Mouse (Mus musculus) MEL (cell line): Measurements from ENCODE around the gene Lyar. TPM values are rescaled to one million over a fixed set of nuclear protein-coding genes. Genes with fewer than 3 reads are reported as not detected.

Source experiments
- DNase-seq: peaks from one replicate; pipeline ENCODE4 v3.0.0; 2011; ENCODE audit warnings: low read depth, low spot score
- H3K27ac ChIP-seq: 2 replicates; pipeline ENCODE4 v1.5.1; 2012; ENCODE audit warnings: low read depth, mild to moderate bottlenecking, control low read depth, low read length, moderate library complexity; ENCODE audit not compliant: control insufficient read depth
- H3K27me3 ChIP-seq, 2 experiments: fragments of 150-350 bp in 1 of 2; sonication (generic) in 1 of 2; 2 replicates each; pipeline ENCODE4 v1.6.1; 2012; ENCODE audit warnings: low read length in 2 of 2, mild to moderate bottlenecking in 2 of 2, improper control_type of control experiment in 1 of 2, moderate library complexity in 1 of 2; ENCODE audit not compliant: insufficient read depth in 2 of 2, control insufficient read depth in 1 of 2
- H3K36me3 ChIP-seq, 2 experiments: 2 replicates each; pipeline ENCODE4 v1.6.1; 2012 to 2014; ENCODE audit warnings: low read length in 2 of 2, improper control_type of control experiment in 1 of 2, inconsistent platforms in 1 of 2, mild to moderate bottlenecking in 1 of 2; ENCODE audit not compliant: insufficient read depth in 2 of 2, control insufficient read depth in 1 of 2
- H3K4me1 ChIP-seq, 2 experiments: fragments of 150-350 bp in 1 of 2; sonication (generic) in 1 of 2; 2 replicates each; pipeline ENCODE4 v1.6.1; 2012; ENCODE audit warnings: low read length in 2 of 2, improper control_type of control experiment in 1 of 2, mild to moderate bottlenecking in 1 of 2; ENCODE audit not compliant: insufficient read depth in 2 of 2, control insufficient read depth in 1 of 2
- H3K4me3 ChIP-seq, 2 experiments: fragments of 150-350 bp in 1 of 2; sonication (generic) in 1 of 2; 2 replicates each; pipeline ENCODE4 v1.5.1; 2012; ENCODE audit warnings: low read depth in 2 of 2, low read length in 2 of 2, mild to moderate bottlenecking in 2 of 2, moderate library complexity in 2 of 2, control low read depth in 1 of 2, improper control_type of control experiment in 1 of 2; ENCODE audit not compliant: control insufficient read depth in 1 of 2, insufficient read depth in 1 of 2
- H3K79me2 ChIP-seq: 2 replicates; pipeline ENCODE4 v1.6.1; 2012; ENCODE audit warnings: mild to moderate bottlenecking, low read length, moderate library complexity; ENCODE audit not compliant: control insufficient read depth, poor library complexity, insufficient read depth
- H3K9ac ChIP-seq: 2 replicates; pipeline ENCODE4 v1.6.1; 2012; ENCODE audit warnings: low read depth, mild to moderate bottlenecking, control low read depth, low read length, moderate library complexity; ENCODE audit not compliant: control insufficient read depth, poor library complexity, severe bottlenecking
- H3K9me3 ChIP-seq: fragments of 150-350 bp; sonication (generic); replicated peaks from 2 replicates; pipeline ENCODE4 v1.6.1; 2012; ENCODE audit warnings: mild to moderate bottlenecking, low read length, improper control_type of control experiment, moderate library complexity; ENCODE audit not compliant: insufficient read depth
- BHLHE40 ChIP-seq: IDR thresholded peaks from 2 replicates; pipeline ENCODE4 v1.6.1; 2012; ENCODE audit warnings: low read depth, mild to moderate bottlenecking, inconsistent platforms, low read length, improper control_type of control experiment, borderline replicate concordance
- CTCF ChIP-seq, 3 experiments: IDR thresholded peaks in 2 of 3; conservative IDR thresholded peaks in 1 of 3; 2 replicates each; pipeline ENCODE4 v1.5.1; 2011 to 2012; ENCODE audit warnings: low read length in 3 of 3, low read depth in 2 of 3, mild to moderate bottlenecking in 2 of 3, improper control_type of control experiment in 1 of 3, inconsistent platforms in 1 of 3, mixed read lengths in 1 of 3, moderate library complexity in 1 of 3; ENCODE audit not compliant: control insufficient read depth in 1 of 3, insufficient read depth in 1 of 3, poor library complexity in 1 of 3, severe bottlenecking in 1 of 3
- MAFK ChIP-seq: IDR thresholded peaks from 2 replicates; pipeline ENCODE4 v1.6.1; 2011; ENCODE audit warnings: low read depth, mild to moderate bottlenecking, low read length, improper control_type of control experiment, borderline replicate concordance
- POLR2AphosphoS2 ChIP-seq: IDR thresholded peaks from 2 replicates; pipeline ENCODE4 v1.6.1; 2011; ENCODE audit warnings: low read length, improper control_type of control experiment
- RAD21 ChIP-seq: IDR thresholded peaks from 2 replicates; pipeline ENCODE4 v1.6.1; 2011; ENCODE audit warnings: mild to moderate bottlenecking, low read depth, low read length, improper control_type of control experiment
- SMC3 ChIP-seq: IDR thresholded peaks from 2 replicates; pipeline ENCODE4 v1.6.1; 2011; ENCODE audit warnings: low read depth, low read length, improper control_type of control experiment
- UBTF ChIP-seq: IDR thresholded peaks from 2 replicates; pipeline ENCODE4 v1.6.1; 2012; ENCODE audit warnings: low read depth, mild to moderate bottlenecking, inconsistent platforms, low read length, improper control_type of control experiment, moderate library complexity, borderline replicate concordance; ENCODE audit not compliant: insufficient read depth
- ZKSCAN1 ChIP-seq: IDR thresholded peaks from 2 replicates; pipeline ENCODE4 v1.6.1; 2012; ENCODE audit warnings: low read depth, mild to moderate bottlenecking, inconsistent platforms, low read length, improper control_type of control experiment, moderate library complexity
- polyA plus RNA-seq, 2 experiments: library from polyadenylated mRNA; stranded (reverse) in 1 of 2; unstranded in 1 of 2; fragments of >175 nt in 1 of 2; fragments of >200 nt in 1 of 2; gene quantifications; 2 replicates each; pipeline versions ENCODE4 v1.2.1 to v1.2.4; 2012; ENCODE audit warnings: low replicate concordance in 2 of 2, low read depth in 1 of 2; ENCODE audit not compliant: insufficient read length in 2 of 2, insufficient read depth in 1 of 2, missing spikeins in 1 of 2
- total RNA-seq: library from RNA; depleted of rRNA; stranded (reverse); fragments of 300-350 nt; gene quantifications from 2 replicates; pipeline ENCODE4 v1.2.3, GENCODE M21; 2012

The Lyar gene
- total and polyA plus RNA-seq, 3 experiments: 333 to 678 (median 507) TPM

GRCm38 (mm10) chr5:38219771-38220307, 431 bp upstream of the Lyar start:
- peak overlapping the region; percentile 87 for H3K9ac ChIP-seq
- DNase-seq: no peak
- H3K4me1 ChIP-seq: peaks cover 7 to 26% of the 10 kb centered on the region in 2 experiments
- peaks cover 15 to 21% of the 10 kb centered on the region in 2 experiments for H3K36me3 ChIP-seq
- H3K79me2 ChIP-seq: peaks cover 53% of the 10 kb centered on the region
- TF ChIP-seq UBTF (peak; percentile 10; the same call in 1 of the 2 replicates), BHLHE40 (no peak)
- H3K4me3 ChIP-seq: peak overlapping the region; percentile 70 to 79
- H3K9me3 ChIP-seq: no peaks in the 10 kb centered on the region
- no peaks in the 10 kb centered on the region for H3K27me3 ChIP-seq
- H3K27ac ChIP-seq: peak overlapping the region; percentile 35

DNA sequence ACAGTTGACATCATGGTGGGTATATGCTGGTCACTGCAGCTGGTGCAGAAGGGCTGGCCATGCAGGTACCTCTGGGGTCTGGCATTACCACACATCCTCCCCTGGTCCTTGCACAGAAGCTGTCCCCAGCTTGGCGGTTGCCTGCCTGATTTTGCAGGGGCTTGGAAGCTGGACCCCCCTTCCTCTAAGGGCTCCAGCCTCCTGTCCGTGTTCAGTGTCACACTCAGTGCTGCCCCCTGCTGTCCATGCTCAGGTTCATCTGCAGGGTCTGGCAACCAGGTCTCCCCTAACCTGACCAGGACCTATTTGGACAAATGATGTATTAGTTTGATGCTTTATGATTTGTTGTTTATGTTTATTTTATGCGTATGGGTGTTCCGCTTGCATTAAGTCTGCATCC, 15.2 kb downstream of the Lyar start:
- H3K4me1 ChIP-seq: no peaks in the 10 kb centered on the region
- H3K9me3 ChIP-seq: no peaks in the 10 kb centered on the region
- DNase-seq: peak; percentile 76

DNA sequence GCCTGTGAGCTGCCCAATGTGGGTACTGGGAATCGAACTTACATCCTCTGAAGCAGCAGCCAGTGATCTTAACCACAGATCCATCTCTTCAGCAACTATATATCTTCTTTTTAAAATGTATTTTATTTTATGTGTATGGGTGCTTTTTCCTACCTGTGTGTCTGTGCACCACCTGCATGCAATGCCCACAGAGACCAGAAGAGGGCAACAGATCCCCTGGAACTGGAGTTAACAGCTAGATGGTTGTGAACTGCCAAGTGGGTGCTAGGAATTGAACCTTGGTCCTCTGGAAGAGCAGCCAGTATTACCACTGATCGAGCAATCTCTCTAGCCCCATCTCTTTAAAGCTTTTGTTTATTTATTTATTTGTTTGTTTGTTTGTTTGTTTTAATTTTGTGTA, 16.4 kb downstream of the Lyar start:
- Histone ChIP-seq H3K27me3 (no peaks in the 10 kb centered on the region), H3K4me1 (no peaks in the 10 kb centered on the region), H3K36me3 (peaks cover 0 to 1% of the 10 kb centered on the region in 2 experiments; a peak in 2 of 4 replicates), H3K9ac (no peak overlapping the region), H3K4me3 (no peak overlapping the region), H3K27ac (no peak overlapping the region), H3K79me2 (no peaks in the 10 kb centered on the region), H3K9me3 (no peaks in the 10 kb centered on the region)
- peak; percentile 53 for DNase-seq
- TF ChIP-seq CTCF (IDR thresholded peaks at IDR 0.05 in 2 of 3, conservative IDR thresholded peaks at IDR 0.05 in 1 of 3; ENCODE audit: control insufficient read depth in 1 of 3, insufficient read depth in 1 of 3, low read depth in 2 of 3, low read length in 3 of 3, poor library complexity in 1 of 3, severe bottlenecking in 1 of 3): peak; percentile 55 to 67 (median 57)
- peak; percentile 40 for TF ChIP-seq RAD21
- peak; percentile 34; the same call in 1 of the 2 replicates for TF ChIP-seq SMC3
- TF ChIP-seq POLR2AphosphoS2: no peak

More for the DNA sequence above, 15.2 kb downstream of the Lyar start:
- H3K4me3 ChIP-seq: no peak overlapping the region
- H3K27me3 ChIP-seq: no peaks in the 10 kb centered on the region
- TF ChIP-seq MAFK: no peak
- TF ChIP-seq POLR2AphosphoS2: peak; percentile 47; the same call in 1 of the 2 replicates
- TF ChIP-seq ZKSCAN1: no peak
- TF ChIP-seq CTCF (IDR thresholded peaks at IDR 0.05 in 2 of 3, conservative IDR thresholded peaks at IDR 0.05 in 1 of 3; ENCODE audit: control insufficient read depth in 1 of 3, insufficient read depth in 1 of 3, low read depth in 2 of 3, low read length in 3 of 3, poor library complexity in 1 of 3, severe bottlenecking in 1 of 3): peak; percentile 78 to 92 (median 87)
- TF ChIP-seq SMC3: peak; percentile 48
- H3K79me2 ChIP-seq: no peaks in the 10 kb centered on the region
- H3K9ac ChIP-seq: no peak overlapping the region
- H3K27ac ChIP-seq: no peak overlapping the region
- H3K36me3 ChIP-seq: peaks cover 0 to 4% of the 10 kb centered on the region in 2 experiments; a peak in 2 of 4 replicates
